Mouse (Mus musculus): ENCODE results near the gene Hp1bp3. TPM values are rescaled to one million over a fixed set of nuclear protein-coding genes. Genes with fewer than 3 reads are reported as not detected.
A peak's percentile ranks its signal among the peaks of the same experiment; 100 is the strongest.

Hp1bp3 gene
- polyA plus RNA-seq, 1 experiment from 2014 or later, result 134 TPM

DNA sequence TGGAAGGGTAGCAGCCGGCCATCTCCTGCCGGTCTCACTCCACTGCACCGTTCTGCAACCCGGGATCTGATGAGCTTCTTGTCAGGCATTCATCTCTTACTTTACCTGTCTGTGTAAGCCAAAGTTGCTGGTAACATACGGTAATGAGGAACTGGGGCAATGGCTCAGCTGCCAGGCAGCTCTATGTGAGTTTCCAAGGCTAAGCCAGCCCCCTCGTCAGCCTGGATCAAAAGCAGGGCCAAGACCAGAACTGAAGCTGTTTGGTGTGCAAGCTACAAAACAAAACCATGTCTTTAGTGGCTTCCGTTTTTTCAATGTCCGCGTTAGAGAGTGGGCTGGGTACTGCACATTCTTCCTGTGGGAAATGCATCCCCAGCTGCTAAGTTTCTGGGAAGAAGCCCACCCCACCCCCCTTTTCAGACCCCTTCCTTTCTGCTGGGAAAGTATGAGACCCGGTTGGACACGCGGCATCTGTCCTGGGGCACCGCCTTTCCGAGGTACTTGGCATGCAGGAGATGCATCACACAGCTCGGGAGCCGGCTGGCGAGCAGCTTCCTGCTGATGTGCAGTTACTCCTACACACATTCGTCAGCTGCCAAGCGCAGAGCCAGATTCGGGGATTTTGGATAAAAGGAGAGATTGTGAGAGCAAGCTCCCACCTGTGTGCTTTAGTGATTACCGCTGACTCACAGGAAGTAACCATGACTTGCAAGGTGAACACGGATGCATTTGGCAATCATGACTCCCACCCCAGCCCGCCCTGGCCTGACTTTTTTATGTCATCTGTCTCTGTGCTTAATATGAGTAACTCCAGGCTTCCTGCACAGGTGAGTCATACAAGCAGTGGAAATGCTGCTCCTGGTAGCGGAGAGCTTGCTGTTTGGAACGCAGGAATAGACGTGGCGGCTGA lies 30.9 kb downstream of the Hp1bp3 start:
- Histone ChIP-seq H3K27ac (no peak overlapping the region), H3K27me3 (ENCODE audit: insufficient read depth, low read length) (0 out of 2 replicates have a peak, but pooled peaks cover 4% of the 10 kb centered on the region), H3K9ac (ENCODE audit: low read depth, low read length) (no peak overlapping the region), H3K4me2 (ENCODE audit: low read length) (no peak overlapping the region), H3K9me3 (replicated peaks; ENCODE audit: low read length) (no peaks in the 10 kb centered on the region), H3K36me3 (ENCODE audit: insufficient read depth, low read length) (peaks cover 32% of the 10 kb centered on the region), H3K4me3 (replicated peaks; ENCODE audit: low read depth, low read length) (no peak overlapping the region), H3K4me1 (replicated peaks; ENCODE audit: insufficient read depth, low read length) (peaks cover 8% of the 10 kb centered on the region; the same call in 1 of the 2 replicates)
- TF ChIP-seq CTCF (IDR thresholded peaks at IDR 0.05; ENCODE audit: low read depth), result no peak
- WGBS, result 66% methylated on average over 27 of the region's 27 CpGs
- no peak for DNase-seq (ENCODE audit: low spot score)
- no peak for ATAC-seq (replicated peaks; ENCODE audit: low FRiP score, low read depth)

DNA sequence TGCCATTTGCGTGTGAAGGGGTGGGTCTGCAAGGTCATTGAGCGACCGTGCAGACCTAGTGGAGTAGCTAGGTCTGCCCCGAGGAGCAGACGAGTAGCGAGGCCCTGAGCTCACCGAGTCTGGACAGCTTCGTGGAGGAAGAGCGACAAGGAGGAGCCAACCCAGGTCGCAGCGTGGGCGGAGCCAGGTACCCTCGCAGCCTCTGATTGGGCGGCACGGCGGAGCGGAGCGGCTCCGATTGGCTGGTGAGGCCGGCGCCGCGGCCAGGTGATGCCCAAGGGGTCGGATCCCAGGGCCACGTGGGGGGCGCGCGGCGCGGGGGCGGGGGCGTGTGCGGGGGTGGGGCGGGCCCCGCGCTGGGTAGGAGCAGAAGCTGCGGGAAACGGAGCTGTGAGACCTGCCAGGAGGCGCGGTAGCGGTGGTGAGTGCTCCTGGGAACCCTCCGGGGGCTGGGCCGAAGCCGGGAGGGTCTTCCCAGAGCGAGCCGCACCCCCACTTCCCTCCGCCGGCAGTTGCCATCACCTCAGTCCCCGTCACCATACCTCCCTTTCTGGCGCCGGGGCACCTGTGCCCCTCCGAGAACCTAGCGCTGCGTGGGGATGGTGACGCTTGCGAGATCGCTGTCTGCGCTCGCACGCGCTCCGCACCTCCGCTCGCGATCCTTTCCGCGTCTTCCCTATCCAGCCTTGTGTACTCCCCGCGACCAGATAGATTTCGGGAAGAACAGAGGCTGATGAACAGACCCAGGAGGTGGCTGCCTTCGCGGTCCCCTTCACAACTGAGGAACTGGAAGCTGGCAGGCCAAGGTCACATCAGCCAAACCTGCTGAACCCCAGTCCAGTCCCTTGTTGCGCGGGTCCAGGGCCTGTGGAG lies 34.2 kb downstream of the Hp1bp3 start, which contains the start of the genes Sh2d5 and Kif17:
Sh2d5 (plus strand) TSS at position 316 of the 873 bp plus-strand sequence.
Kif17 (plus strand) TSS at position 348 of the 873 bp plus-strand sequence.
- Histone ChIP-seq H3K9ac (ENCODE audit: low read depth, low read length) (peak within 1 kb of the TSS; percentile 38), H3K27ac (no peak within 1 kb of the TSS), H3K27me3 (ENCODE audit: insufficient read depth, low read length) (0 out of 2 replicates have a peak, but pooled peaks cover 4% of the 10 kb centered on the region), H3K36me3 (ENCODE audit: insufficient read depth, low read length) (0 out of 2 replicates have a peak, but pooled peaks cover 5% of the 10 kb centered on the region), H3K4me1 (replicated peaks; ENCODE audit: insufficient read depth, low read length) (peaks cover 8% of the 10 kb centered on the region; the same call in 1 of the 2 replicates), H3K4me3 (replicated peaks; ENCODE audit: low read depth, low read length) (peak within 1 kb of the TSS; percentile 43), H3K9me3 (replicated peaks; ENCODE audit: low read length) (no peaks in the 10 kb centered on the region), H3K4me2 (ENCODE audit: low read length) (peak within 1 kb of the TSS; percentile 98)
- no peak for TF ChIP-seq CTCF (IDR thresholded peaks at IDR 0.05; ENCODE audit: low read depth)
- DNase-seq (ENCODE audit: low spot score) (peak; percentile 58), ATAC-seq (replicated peaks; ENCODE audit: low FRiP score, low read depth) (peak; percentile 62)
- 1% methylated on average over 68 of the region's 74 CpGs for WGBS

DNA sequence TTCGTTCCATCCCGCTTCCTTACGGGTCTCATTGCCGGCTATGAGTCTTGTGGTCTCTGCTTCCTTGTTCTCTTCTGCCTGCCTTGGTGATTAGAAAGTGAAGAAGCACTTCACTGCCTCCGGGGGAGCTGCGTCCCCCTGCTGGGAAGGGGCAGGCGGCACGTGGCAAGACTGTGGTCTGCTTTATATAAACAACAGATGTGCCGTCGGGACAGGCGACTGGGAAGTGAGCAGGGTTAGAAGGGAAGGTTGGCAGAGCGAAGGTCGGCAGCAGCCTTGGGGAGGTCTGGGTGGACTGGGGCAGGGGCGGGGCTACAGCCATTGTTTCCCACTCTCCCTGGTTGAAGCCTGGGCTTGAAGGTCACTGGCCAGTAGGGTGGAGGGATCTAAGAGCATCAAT lies 35.7 kb downstream of the Hp1bp3 start:
- peak; percentile 35 for TF ChIP-seq CTCF (IDR thresholded peaks at IDR 0.05; ENCODE audit: low read depth)
- H3K4me3 ChIP-seq (replicated peaks; ENCODE audit: low read depth, low read length), result 0 out of 2 replicates have a peak overlapping the region, but pooled peaks have one; percentile 5
- H3K9ac ChIP-seq (ENCODE audit: low read depth, low read length), result no peak overlapping the region
- H3K4me1 ChIP-seq (replicated peaks; ENCODE audit: insufficient read depth, low read length), result peaks cover 8% of the 10 kb centered on the region; the same call in 1 of the 2 replicates
- H3K27me3 ChIP-seq (ENCODE audit: insufficient read depth, low read length), result 0 out of 2 replicates have a peak, but pooled peaks cover 4% of the 10 kb centered on the region
- ATAC-seq (replicated peaks; ENCODE audit: low FRiP score, low read depth), result no peak; the same call in 1 of the 2 replicates
- H3K4me2 ChIP-seq (ENCODE audit: low read length), result peak overlapping the region; percentile 34
- no peaks in the 10 kb centered on the region for H3K9me3 ChIP-seq (replicated peaks; ENCODE audit: low read length)
- DNase-seq (ENCODE audit: low spot score), result peak; percentile 63
- 0 out of 2 replicates have a peak, but pooled peaks cover 5% of the 10 kb centered on the region for H3K36me3 ChIP-seq (ENCODE audit: insufficient read depth, low read length)
- H3K27ac ChIP-seq, result no peak overlapping the region
- WGBS, result under 1% methylated on average over 14 of the region's 14 CpGs

DNA sequence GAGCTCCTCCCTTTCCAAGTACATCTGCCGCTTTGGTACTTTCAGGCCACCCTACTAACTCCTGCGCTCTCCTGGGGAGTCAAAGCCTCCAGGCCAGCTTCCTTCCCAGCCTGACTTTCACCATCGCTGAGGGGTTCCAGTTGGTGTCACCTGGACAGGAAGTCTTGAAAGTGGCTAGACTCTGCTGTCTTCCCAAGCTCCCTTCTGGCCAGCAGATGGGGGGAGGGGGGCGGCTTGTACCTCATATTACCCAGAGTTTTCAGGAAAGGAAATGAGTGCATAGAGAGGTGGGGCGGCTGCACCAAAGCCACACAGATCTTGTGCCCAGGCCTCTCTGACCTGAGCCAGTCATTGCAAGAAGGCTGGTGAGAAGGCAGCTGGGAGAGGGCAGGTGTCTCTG lies 36.1 kb downstream of the Hp1bp3 start:
- no peak for TF ChIP-seq CTCF (IDR thresholded peaks at IDR 0.05; ENCODE audit: low read depth)
- WGBS, result 21% methylated on average over 5 of the region's 5 CpGs
- ATAC-seq (replicated peaks; ENCODE audit: low FRiP score, low read depth) (no peak), DNase-seq (ENCODE audit: low spot score) (no peak)
- Histone ChIP-seq H3K4me1 (replicated peaks; ENCODE audit: insufficient read depth, low read length) (peaks cover 8% of the 10 kb centered on the region; the same call in 1 of the 2 replicates), H3K27me3 (ENCODE audit: insufficient read depth, low read length) (0 out of 2 replicates have a peak, but pooled peaks cover 4% of the 10 kb centered on the region), H3K36me3 (ENCODE audit: insufficient read depth, low read length) (0 out of 2 replicates have a peak, but pooled peaks cover 4% of the 10 kb centered on the region), H3K4me2 (ENCODE audit: low read length) (peak overlapping the region; percentile 34; the same call in 1 of the 2 replicates), H3K27ac (no peak overlapping the region), H3K9ac (ENCODE audit: low read depth, low read length) (0 out of 2 replicates have a peak overlapping the region, but pooled peaks have one; percentile 8), H3K9me3 (replicated peaks; ENCODE audit: low read length) (no peaks in the 10 kb centered on the region), H3K4me3 (replicated peaks; ENCODE audit: low read depth, low read length) (0 out of 2 replicates have a peak overlapping the region, but pooled peaks have one; percentile 5)

DNA sequence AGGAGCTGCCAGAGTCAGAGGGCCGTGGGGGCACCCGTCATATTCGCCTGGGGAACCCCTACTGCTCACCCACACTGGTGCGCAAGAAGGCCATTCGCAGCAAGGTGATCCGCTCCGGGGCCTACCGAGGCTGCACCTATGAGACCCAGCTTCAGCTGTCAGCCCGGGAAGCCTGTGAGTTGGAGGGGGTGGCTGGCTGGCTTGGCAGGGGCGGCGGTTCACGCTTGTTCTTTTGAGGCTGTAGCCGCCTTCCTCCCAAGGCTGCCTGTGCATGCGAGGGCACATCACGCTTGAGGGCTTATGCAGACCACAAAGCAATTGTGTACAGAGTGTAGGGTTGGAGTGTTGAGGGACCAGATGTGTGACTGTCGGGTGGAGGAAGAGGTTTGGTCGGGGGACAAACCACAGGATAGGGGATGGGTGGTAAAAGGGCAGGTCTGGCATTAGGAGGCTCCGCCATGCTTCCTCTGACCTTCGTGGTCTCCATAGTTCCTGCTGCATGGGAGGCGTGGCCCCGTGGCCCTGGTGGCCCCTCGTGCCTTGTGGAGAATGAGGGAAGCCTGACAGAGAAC lies 41.1 kb downstream of the Hp1bp3 start:
- ATAC-seq (replicated peaks; ENCODE audit: low FRiP score, low read depth) (no peak), DNase-seq (ENCODE audit: low spot score) (no peak)
- H3K9me3 ChIP-seq (replicated peaks; ENCODE audit: low read length), result no peaks in the 10 kb centered on the region
- no peaks in the 10 kb centered on the region for H3K27me3 ChIP-seq (ENCODE audit: insufficient read depth, low read length)
- H3K9ac ChIP-seq (ENCODE audit: low read depth, low read length), result no peak overlapping the region
- H3K27ac ChIP-seq, result no peak overlapping the region
- no peak for TF ChIP-seq CTCF (IDR thresholded peaks at IDR 0.05; ENCODE audit: low read depth)
- H3K4me3 ChIP-seq (replicated peaks; ENCODE audit: low read depth, low read length), result no peak overlapping the region
- H3K4me2 ChIP-seq (ENCODE audit: low read length), result no peak overlapping the region
- no peaks in the 10 kb centered on the region for H3K36me3 ChIP-seq (ENCODE audit: insufficient read depth, low read length)
- WGBS, result 81% methylated on average over 22 of the region's 22 CpGs
- H3K4me1 ChIP-seq (replicated peaks; ENCODE audit: insufficient read depth, low read length), result no peaks in the 10 kb centered on the region; the same call in 1 of the 2 replicates
